Mouse (Mus musculus): ENCODE measurements around the gene BC048403. TPM values are rescaled to one million over a fixed set of nuclear protein-coding genes. Genes with fewer than 3 reads are reported as not detected.

BC048403 gene
- total RNA-seq, 2 experiments from 2014 or later, result 1.4 to 2.5 TPM

DNA sequence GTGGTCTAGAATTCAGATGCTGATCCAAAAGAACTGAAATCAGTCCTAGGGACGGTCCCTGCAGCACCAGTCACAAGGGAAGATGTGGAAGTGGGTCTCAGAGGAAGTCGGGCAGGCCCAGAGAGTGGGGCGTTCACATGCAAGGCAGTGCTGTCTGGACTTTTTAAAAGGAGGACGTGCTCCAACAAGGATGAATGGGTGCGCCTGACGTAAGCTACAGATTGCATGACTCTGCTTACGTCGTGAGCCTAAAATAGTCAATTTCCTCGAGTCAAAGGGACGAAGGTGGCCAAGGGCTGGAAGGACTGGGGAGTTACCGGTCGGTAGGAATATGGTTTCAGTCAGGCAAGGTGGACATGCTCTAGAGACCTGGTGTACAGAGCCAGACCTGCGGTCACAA is 60.3 kb downstream of the BC048403 start:
- DNase-seq, result no peak
- intact Hi-C loops (cut with DNase I), result no loop called here

Other genes with a start within 250 kb of the BC048403 start
- 10 to 100 TPM; 19.3 to 23.9 TPM for gene Tbk1, start 153.2 kb upstream of the BC048403 start, total RNA-seq (2021)
- 10 to 100 TPM; 21.9 to 29.4 TPM for gene Xpot, start 113.6 kb upstream of the BC048403 start, total RNA-seq (2021)
- gene D930020B18Rik, start 98.3 kb upstream of the BC048403 start, total RNA-seq (2021), result not detected